Mouse (Mus musculus): ENCODE measurements around the gene Smtnl2. TPM values are rescaled to one million over a fixed set of nuclear protein-coding genes. Genes with fewer than 3 reads are reported as not detected.
"Not testable (repeated sequence)": the region's sequence is repeated elsewhere in the genome, so short reads cannot be mapped to it uniquely, and the experiment has no call there.

Smtnl2 gene
- polyA plus RNA-seq (2016; fragmentation: Nextera tagmentation; extraction: Ambion mirVana) = 16.4 and 16.6 TPM in 2 replicates

- Histone ChIP-seq H3K9me3 (no peaks in the 10 kb centered on the region), H3K27ac (replicated peaks) (peak within 1 kb of the TSS; percentile 83), H3K4me1 (peaks cover 66% of the 10 kb centered on the region), H3K36me3 (replicated peaks) (no peaks in the 10 kb centered on the region), H3K27me3 (replicated peaks; ENCODE audit: low read depth, poor library complexity, severe bottlenecking) (peaks cover 81% of the 10 kb centered on the region), H3K4me3 (peak within 1 kb of the TSS; percentile 86)
- DNase-seq (ENCODE audit: low spot score) = peak; percentile 92
- WGBS = under 1% methylated on average over 86 of the region's 86 CpGs
Observed at GRCm38 (mm10) chr11:72411093-72411921, at the start of gene Smtnl2. Gene Smtnl2, minus strand, starts transcription at chr11:72411713.

GRCm38 (mm10) chr11:72458502-72458901 lies 47.0 kb upstream of the Smtnl2 start:
- Histone ChIP-seq H3K27ac (replicated peaks) (peak overlapping the region; percentile 52), H3K4me3 (no peak overlapping the region), H3K9me3 (no peaks in the 10 kb centered on the region), H3K36me3 (replicated peaks) (peaks cover 5% of the 10 kb centered on the region; the same call in 1 of the 2 replicates), H3K27me3 (replicated peaks; ENCODE audit: low read depth, poor library complexity, severe bottlenecking) (no peaks in the 10 kb centered on the region), H3K4me1 (peaks cover 53% of the 10 kb centered on the region)
- DNase-seq (ENCODE audit: low spot score) = no peak
- 79% methylated on average over 3 of the region's 3 CpGs for WGBS

GRCm38 (mm10) chr11:72457995-72458496 lies 46.5 kb upstream of the Smtnl2 start:
- WGBS = 53% methylated on average over 12 of the region's 12 CpGs
- Histone ChIP-seq H3K4me1 (peaks cover 57% of the 10 kb centered on the region), H3K27me3 (replicated peaks; ENCODE audit: low read depth, poor library complexity, severe bottlenecking) (no peaks in the 10 kb centered on the region), H3K9me3 (no peaks in the 10 kb centered on the region), H3K36me3 (replicated peaks) (peaks cover 9% of the 10 kb centered on the region), H3K4me3 (no peak overlapping the region), H3K27ac (replicated peaks) (peak overlapping the region; percentile 52)
- DNase-seq (ENCODE audit: low spot score) = no peak

GRCm38 (mm10) chr11:72455694-72456093 lies 44.2 kb upstream of the Smtnl2 start:
- no peaks in the 10 kb centered on the region for H3K9me3 ChIP-seq
- H3K4me3 ChIP-seq = no peak overlapping the region
- no peaks in the 10 kb centered on the region for H3K27me3 ChIP-seq (replicated peaks; ENCODE audit: low read depth, poor library complexity, severe bottlenecking)
- no peak for DNase-seq (ENCODE audit: low spot score)
- peak overlapping the region; percentile 84 for H3K27ac ChIP-seq (replicated peaks)
- H3K4me1 ChIP-seq = peaks cover 46% of the 10 kb centered on the region
- 35% methylated on average over 5 of the region's 5 CpGs for WGBS
- H3K36me3 ChIP-seq (replicated peaks) = peaks cover 33% of the 10 kb centered on the region

- no peaks in the 10 kb centered on the region for H3K9me3 ChIP-seq
- no peak overlapping the region for H3K4me3 ChIP-seq
- peaks cover 40% of the 10 kb centered on the region for H3K4me1 ChIP-seq
- WGBS = 58% methylated on average over 15 of the region's 15 CpGs
- peaks cover 56% of the 10 kb centered on the region for H3K36me3 ChIP-seq (replicated peaks)
- no peak for DNase-seq (ENCODE audit: low spot score)
- H3K27me3 ChIP-seq (replicated peaks; ENCODE audit: low read depth, poor library complexity, severe bottlenecking) = no peaks in the 10 kb centered on the region
- no peak overlapping the region; the same call in 1 of the 2 replicates for H3K27ac ChIP-seq (replicated peaks)
Observed at GRCm38 (mm10) chr11:72453105-72453953, 41.8 kb upstream of the Smtnl2 start.

DNA sequence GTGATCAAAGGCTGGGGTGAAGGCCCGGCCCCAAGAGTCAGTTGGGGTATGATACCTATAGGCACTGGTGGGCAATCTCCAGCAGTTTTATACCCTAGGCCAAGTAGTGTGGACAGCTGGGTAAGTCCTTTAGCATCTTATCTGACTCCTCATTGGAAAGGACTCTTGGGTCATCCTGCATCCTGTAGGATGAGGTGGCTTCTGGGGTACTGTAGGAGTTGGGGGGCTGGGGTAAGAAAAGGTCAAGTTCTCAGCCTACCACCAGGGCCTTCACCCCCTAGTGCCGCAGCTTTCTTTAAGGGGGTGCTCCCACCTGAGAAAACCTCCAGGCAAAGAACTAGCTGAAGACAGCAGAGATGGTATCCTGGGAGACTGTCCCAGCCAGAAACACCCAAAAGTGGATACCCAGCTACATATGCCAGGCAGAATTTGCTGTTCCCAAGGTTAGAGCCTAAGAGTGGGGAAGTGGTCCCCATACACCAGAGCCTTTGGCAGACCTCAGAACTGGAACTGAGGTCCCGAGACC lies 40.7 kb upstream of the Smtnl2 start:
- Histone ChIP-seq H3K4me1 (peaks cover 29% of the 10 kb centered on the region), H3K4me3 (no peak overlapping the region), H3K36me3 (replicated peaks) (peaks cover 68% of the 10 kb centered on the region), H3K27ac (replicated peaks) (no peak overlapping the region), H3K27me3 (replicated peaks; ENCODE audit: low read depth, poor library complexity, severe bottlenecking) (no peaks in the 10 kb centered on the region), H3K9me3 (no peaks in the 10 kb centered on the region)
- no peak for DNase-seq (ENCODE audit: low spot score)
- 84% methylated on average over 3 of the region's 3 CpGs for WGBS

- no peaks in the 10 kb centered on the region for H3K9me3 ChIP-seq
- WGBS = 84% methylated on average over 8 of the region's 8 CpGs
- no peak overlapping the region for H3K4me3 ChIP-seq
- no peak overlapping the region for H3K27ac ChIP-seq (replicated peaks)
- peaks cover 9% of the 10 kb centered on the region for H3K4me1 ChIP-seq
- no peaks in the 10 kb centered on the region for H3K27me3 ChIP-seq (replicated peaks; ENCODE audit: low read depth, poor library complexity, severe bottlenecking)
- peaks cover 100% of the 10 kb centered on the region for H3K36me3 ChIP-seq (replicated peaks)
- DNase-seq (ENCODE audit: low spot score) = no peak
Observed at GRCm38 (mm10) chr11:72447475-72447874, 36.0 kb upstream of the Smtnl2 start.

- no peak overlapping the region for H3K27ac ChIP-seq (replicated peaks)
- no peaks in the 10 kb centered on the region for H3K27me3 ChIP-seq (replicated peaks; ENCODE audit: low read depth, poor library complexity, severe bottlenecking)
- peaks cover 15% of the 10 kb centered on the region for H3K4me1 ChIP-seq
- H3K4me3 ChIP-seq = no peak overlapping the region
- DNase-seq (ENCODE audit: low spot score) = peak; percentile 69
- peaks cover 95% of the 10 kb centered on the region for H3K36me3 ChIP-seq (replicated peaks)
- 88% methylated on average over 6 of the region's 6 CpGs for WGBS
- no peaks in the 10 kb centered on the region for H3K9me3 ChIP-seq
Observed at GRCm38 (mm10) chr11:72446311-72447105, 35.0 kb upstream of the Smtnl2 start.

DNA sequence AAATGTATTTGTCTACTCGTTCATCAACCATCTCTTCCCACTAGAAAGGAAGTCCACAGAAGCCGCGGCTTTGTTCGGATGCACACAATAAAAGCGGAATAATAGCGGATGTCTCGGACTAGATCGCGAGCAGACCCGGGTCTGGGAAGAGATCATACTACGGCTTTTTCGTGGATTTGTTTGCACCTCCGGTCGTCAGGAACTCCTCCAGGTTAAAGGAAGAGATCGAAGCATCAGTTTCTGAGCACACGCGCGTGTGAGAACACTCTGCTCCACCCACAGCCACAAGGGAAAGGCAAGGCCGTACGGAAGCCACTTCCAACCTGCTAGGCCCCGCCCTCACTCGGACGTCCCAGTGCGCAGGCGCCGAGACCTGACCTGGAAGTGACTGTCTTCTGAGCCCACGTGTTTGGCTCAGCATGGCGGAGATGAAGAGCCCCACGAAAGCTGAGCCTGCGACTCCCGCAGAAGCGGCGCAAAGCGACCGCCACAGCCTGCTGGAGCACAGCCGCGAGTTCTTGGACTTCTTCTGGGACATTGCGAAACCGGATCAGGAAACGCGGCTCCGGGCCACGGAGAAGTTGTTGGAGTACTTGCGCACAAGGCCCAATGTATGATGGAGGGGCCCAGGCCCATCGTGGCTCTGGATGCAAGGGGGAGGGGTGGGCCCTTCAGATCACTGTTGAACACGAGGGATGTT lies 29.6 kb upstream of the Smtnl2 start, which contains the start of gene Mybbp1a:
TSS of gene Mybbp1a (plus strand) at position 391 of the 700 bp plus-strand sequence.
- whole genome bisulfite sequencing = under 1% methylated on average over 46 of the region's 46 CpGs
- Histone ChIP-seq H3K9me3 (no peaks in the 10 kb centered on the region), H3K27me3 (replicated peaks; ENCODE audit: low read depth, poor library complexity, severe bottlenecking) (no peaks in the 10 kb centered on the region), H3K36me3 (replicated peaks) (peaks cover 41% of the 10 kb centered on the region), H3K27ac (replicated peaks) (peak within 1 kb of the TSS; percentile 92), H3K4me1 (peaks cover 15% of the 10 kb centered on the region), H3K4me3 (peak within 1 kb of the TSS; percentile 83)
- DNase-seq (ENCODE audit: low spot score) = peak; percentile 98

GRCm38 (mm10) chr11:72440597-72440964 lies 29.1 kb upstream of the Smtnl2 start:
- Histone ChIP-seq H3K4me3 (peak overlapping the region; percentile 83), H3K4me1 (peaks cover 15% of the 10 kb centered on the region), H3K27ac (replicated peaks) (peak overlapping the region; percentile 92), H3K36me3 (replicated peaks) (peaks cover 36% of the 10 kb centered on the region)
- not testable (repeated sequence) for H3K27me3 ChIP-seq (replicated peaks; ENCODE audit: low read depth, poor library complexity, severe bottlenecking); DNase-seq (ENCODE audit: low spot score); H3K9me3 ChIP-seq
- WGBS = 48% methylated on average over 6 of the region's 6 CpGs

GRCm38 (mm10) chr11:72438411-72438810 lies 26.9 kb upstream of the Smtnl2 start:
- WGBS = 72% methylated on average over 4 of the region's 4 CpGs
- H3K36me3 ChIP-seq (replicated peaks) = peaks cover 14% of the 10 kb centered on the region
- no peak overlapping the region for H3K27ac ChIP-seq (replicated peaks)
- peaks cover 15% of the 10 kb centered on the region for H3K4me1 ChIP-seq
- no peaks in the 10 kb centered on the region for H3K9me3 ChIP-seq
- no peak overlapping the region for H3K4me3 ChIP-seq
- DNase-seq (ENCODE audit: low spot score) = no peak
- no peaks in the 10 kb centered on the region for H3K27me3 ChIP-seq (replicated peaks; ENCODE audit: low read depth, poor library complexity, severe bottlenecking)
